Mouse (Mus musculus): ENCODE results near the gene Mzt1.

DNA sequence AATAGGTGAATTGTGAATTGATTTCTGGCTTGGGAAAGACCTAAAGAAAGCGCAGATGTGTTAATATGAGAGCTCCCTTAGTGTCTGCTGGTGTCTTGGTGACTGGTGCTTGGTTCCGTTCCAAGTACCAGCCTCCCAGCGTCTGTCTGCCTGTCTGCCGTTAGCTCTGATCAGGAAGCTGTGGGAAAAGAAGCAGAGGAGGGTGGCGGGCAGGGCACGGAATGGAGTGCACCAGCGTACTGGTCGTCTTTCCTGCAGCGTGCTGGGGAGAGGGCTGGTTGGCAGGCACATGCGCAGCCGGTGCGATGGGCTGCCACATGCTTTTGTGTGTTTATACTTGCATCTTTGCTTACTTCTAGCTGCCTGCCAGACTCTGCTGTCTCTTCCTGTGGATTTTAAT, 14.7 kb upstream of the Mzt1 start:
- TF ChIP-seq CTCF (IDR thresholded peaks at IDR 0.05; ENCODE audit: borderline replicate concordance, extremely low read depth, insufficient read depth, insufficient read length) (no peak), POLR2A (IDR thresholded peaks at IDR 0.05; ENCODE audit: borderline replicate concordance, extremely low read depth, insufficient read depth, insufficient read length, poor library complexity, severe bottlenecking) (no peak)

Data from brain, embryonic 14.5 days (tissue).